Mouse (Mus musculus) olfactory bulb, adult 2 months (tissue): ENCODE data around the gene Plcd1. TPM values are rescaled to one million over a fixed set of nuclear protein-coding genes. Genes with fewer than 3 reads are reported as not detected.

Source experiments
- H3K27ac ChIP-seq: fragments of 200-500 bp; 2 replicates; pipeline ENCODE4 v1.5.1; 2012; ENCODE audit warnings: low read depth, low read length; ENCODE audit not compliant: insufficient read depth
- H3K4me1 ChIP-seq: fragments of 200-500 bp; 2 replicates; pipeline ENCODE4 v1.6.1; 2012; ENCODE audit warnings: low read length; ENCODE audit not compliant: control insufficient read depth, insufficient read depth
- H3K4me3 ChIP-seq: fragments of 200-500 bp; 2 replicates; pipeline ENCODE4 v1.5.1; 2012; ENCODE audit warnings: mild to moderate bottlenecking, low read depth, low read length, moderate library complexity; ENCODE audit not compliant: insufficient read depth
- CTCF ChIP-seq: fragments of 200-500 bp; IDR thresholded peaks from 2 replicates; pipeline ENCODE4 v1.5.1; 2012; ENCODE audit warnings: low read depth, mild to moderate bottlenecking, low read length, moderate library complexity; ENCODE audit not compliant: insufficient read depth
- POLR2A ChIP-seq: fragments of 200-500 bp; IDR thresholded peaks from 2 replicates; pipeline ENCODE4 v1.6.1; 2012; ENCODE audit warnings: mild to moderate bottlenecking, low read depth, low read length, moderate library complexity; ENCODE audit not compliant: insufficient read depth
- WGBS: fragments of 180-500 bp; shearing (Covaris S2); methylation state at CpG from one replicate; pipeline ENCODE4 v1.1.7; 2018; 5-methylcytosine and 5-hydroxymethylcytosine counted together
- polyA plus RNA-seq: library from polyadenylated mRNA; stranded (reverse); fragments of >200 nt; gene quantifications from 2 replicates; pipeline ENCODE4 v1.2.4, GENCODE M21; 2012; ENCODE audit warnings: low replicate concordance; ENCODE audit not compliant: missing spikeins, insufficient read depth, insufficient read length

Plcd1 gene
- polyA plus RNA-seq, 1 experiment = not detected

GRCm38 (mm10) chr9:119033111-119033921 lies 60.0 kb downstream of the Plcd1 start:
- Histone ChIP-seq H3K4me3 (no peak overlapping the region), H3K27ac (peak overlapping the region; percentile 96), H3K4me1 (peaks cover 72% of the 10 kb centered on the region)
- WGBS = 41% methylated on average over 19 of the region's 19 CpGs
- TF ChIP-seq CTCF (no peak), POLR2A (no peak)

- WGBS = 18% methylated on average over 9 of the region's 9 CpGs
- H3K4me3 ChIP-seq = no peak overlapping the region
- H3K4me1 ChIP-seq = peaks cover 67% of the 10 kb centered on the region
- H3K27ac ChIP-seq = peak overlapping the region; percentile 96
- TF ChIP-seq CTCF (no peak), POLR2A (no peak)
Observed at GRCm38 (mm10) chr9:119032538-119032937, 60.8 kb downstream of the Plcd1 start.

- peaks cover 62% of the 10 kb centered on the region for H3K4me1 ChIP-seq
- whole genome bisulfite sequencing = 73% methylated on average over 14 of the region's 14 CpGs
Observed at GRCm38 (mm10) chr9:119031772-119032171, 61.5 kb downstream of the Plcd1 start.

GRCm38 (mm10) chr9:119031038-119031437 lies 62.3 kb downstream of the Plcd1 start:
- peaks cover 55% of the 10 kb centered on the region for H3K4me1 ChIP-seq
- H3K27ac ChIP-seq = no peak overlapping the region
- no peak overlapping the region for H3K4me3 ChIP-seq
- WGBS = 84% methylated on average over 4 of the region's 4 CpGs
- TF ChIP-seq POLR2A (no peak), CTCF (no peak)

More at GRCm38 (mm10) chr9:119031772-119032171, 61.5 kb downstream of the Plcd1 start:
- Histone ChIP-seq H3K27ac (peak overlapping the region; percentile 96), H3K4me3 (no peak overlapping the region)
- TF ChIP-seq POLR2A (no peak), CTCF (no peak)

- Histone ChIP-seq H3K27ac (no peak overlapping the region), H3K4me3 (no peak overlapping the region), H3K4me1 (peaks cover 43% of the 10 kb centered on the region)
- 50% methylated on average over 7 of the region's 7 CpGs for WGBS
- TF ChIP-seq CTCF (peak; percentile 46; the same call in 1 of the 2 replicates), POLR2A (no peak)
Observed at GRCm38 (mm10) chr9:119029568-119029967, 63.7 kb downstream of the Plcd1 start.

- 92% methylated on average over 27 of the region's 27 CpGs for WGBS
- Histone ChIP-seq H3K27ac (no peak overlapping the region), H3K4me3 (no peak overlapping the region), H3K4me1 (peaks cover 33% of the 10 kb centered on the region)
- no peak for TF ChIP-seq POLR2A
- no peak for TF ChIP-seq CTCF
Observed at GRCm38 (mm10) chr9:119028226-119029195, 64.8 kb downstream of the Plcd1 start.

GRCm38 (mm10) chr9:119027337-119027736 lies 66.0 kb downstream of the Plcd1 start:
- TF ChIP-seq CTCF (no peak), POLR2A (no peak)
- peaks cover 21% of the 10 kb centered on the region for H3K4me1 ChIP-seq
- H3K4me3 ChIP-seq = no peak overlapping the region
- WGBS = 74% methylated on average over 7 of the region's 7 CpGs
- H3K27ac ChIP-seq = no peak overlapping the region

- WGBS = 89% methylated on average over 7 of the region's 7 CpGs
- no peak overlapping the region for H3K27ac ChIP-seq
- H3K4me3 ChIP-seq = no peak overlapping the region
- TF ChIP-seq CTCF = no peak
- TF ChIP-seq POLR2A = no peak
- H3K4me1 ChIP-seq = peaks cover 11% of the 10 kb centered on the region
Observed at GRCm38 (mm10) chr9:119025832-119026331, 67.4 kb downstream of the Plcd1 start.

GRCm38 (mm10) chr9:119025263-119025662 lies 68.0 kb downstream of the Plcd1 start:
- 59% methylated on average over 6 of the region's 6 CpGs for WGBS
- Histone ChIP-seq H3K27ac (no peak overlapping the region), H3K4me3 (no peak overlapping the region), H3K4me1 (peaks cover 13% of the 10 kb centered on the region)
- TF ChIP-seq CTCF (no peak), POLR2A (no peak)
